Mouse (Mus musculus) layer of hippocampus, adult 2 months (tissue): ENCODE results near the gene Gpc6. TPM values are rescaled to one million over a fixed set of nuclear protein-coding genes. Genes with fewer than 3 reads are reported as not detected.

Experiments
- DNase-seq, 2 experiments: peaks; one replicate each; pipeline ENCODE4 v3.0.0; 2022; ENCODE audit warnings: low spot score in 2 of 2
- H3K27ac ChIP-seq: fragments of 200-600 bp; 2 replicates; pipeline ENCODE4 v1.8.1; 2022
- H3K4me3 ChIP-seq: fragments of 200-600 bp; 2 replicates; pipeline ENCODE4 v1.8.1; 2022; ENCODE audit warnings: mild to moderate bottlenecking
- CTCF ChIP-seq: fragments of 200-600 bp; conservative IDR thresholded peaks from 2 replicates; pipeline ENCODE4 v1.8.1; 2022; ENCODE audit warnings: antibody characterized with exemption, mild to moderate bottlenecking, moderate library complexity
- total RNA-seq, 2 experiments: library from RNA; stranded (reverse); gene quantifications; 2 replicates each; pipeline ENCODE4 v1.2.3; 2021

Gene Gpc6
- total RNA-seq, 2 experiments from 2014 or later, result 10.5 to 10.6 TPM

- Histone ChIP-seq H3K27ac (no peak overlapping the region), H3K4me3 (no peak overlapping the region)
- no peak for TF ChIP-seq CTCF
- DNase-seq, result no peak
These were observed 859.8 kb downstream of the Gpc6 start for GRCm38 (mm10) chr14:117784960-117785359.

GRCm38 (mm10) chr14:117785507-117786085 is 860.5 kb downstream of the Gpc6 start:
- Histone ChIP-seq H3K4me3 (no peak overlapping the region), H3K27ac (no peak overlapping the region)
- no peak for TF ChIP-seq CTCF
- no peak for DNase-seq

- Histone ChIP-seq H3K27ac (no peak overlapping the region), H3K4me3 (no peak overlapping the region)
- TF ChIP-seq CTCF, result no peak
- DNase-seq, result no peak
These were observed 861.5 kb downstream of the Gpc6 start for GRCm38 (mm10) chr14:117786647-117787046.

GRCm38 (mm10) chr14:117794874-117795273 is 869.8 kb downstream of the Gpc6 start:
- no peak for TF ChIP-seq CTCF
- Histone ChIP-seq H3K27ac (no peak overlapping the region), H3K4me3 (no peak overlapping the region)
- no peak for DNase-seq

GRCm38 (mm10) chr14:117796661-117797060 is 871.5 kb downstream of the Gpc6 start:
- no peak for TF ChIP-seq CTCF
- Histone ChIP-seq H3K4me3 (no peak overlapping the region), H3K27ac (no peak overlapping the region)
- DNase-seq, result no peak

GRCm38 (mm10) chr14:117800399-117800798 is 875.3 kb downstream of the Gpc6 start:
- no peak overlapping the region for H3K4me3 ChIP-seq
- TF ChIP-seq CTCF, result no peak
- no peak overlapping the region for H3K27ac ChIP-seq
- no peak for DNase-seq

GRCm38 (mm10) chr14:117807846-117808245 is 882.7 kb downstream of the Gpc6 start:
- TF ChIP-seq CTCF, result no peak
- no peak overlapping the region for H3K4me3 ChIP-seq
- DNase-seq, result no peak
- H3K27ac ChIP-seq, result no peak overlapping the region

- no peak for TF ChIP-seq CTCF
- no peak overlapping the region for H3K4me3 ChIP-seq
- no peak for DNase-seq
- H3K27ac ChIP-seq, result no peak overlapping the region
These were observed 883.2 kb downstream of the Gpc6 start for GRCm38 (mm10) chr14:117808326-117808725.

GRCm38 (mm10) chr14:117810321-117811270 is 885.5 kb downstream of the Gpc6 start:
- H3K4me3 ChIP-seq, result no peak overlapping the region
- DNase-seq, result no peak
- no peak for TF ChIP-seq CTCF
- H3K27ac ChIP-seq, result no peak overlapping the region

- peak overlapping the region; percentile 24; the same call in 1 of the 2 replicates for H3K27ac ChIP-seq
- H3K4me3 ChIP-seq, result peak overlapping the region; percentile 2; the same call in 1 of the 2 replicates
- no peak for TF ChIP-seq CTCF
- peak; percentile 32 to 53 for DNase-seq
These were observed 888.4 kb downstream of the Gpc6 start for GRCm38 (mm10) chr14:117813473-117813872.

GRCm38 (mm10) chr14:117816008-117816407 is 890.9 kb downstream of the Gpc6 start:
- no peak for TF ChIP-seq CTCF
- Histone ChIP-seq H3K4me3 (no peak overlapping the region), H3K27ac (no peak overlapping the region)
- DNase-seq, result no peak

GRCm38 (mm10) chr14:117816706-117817105 is 891.6 kb downstream of the Gpc6 start:
- no peak for TF ChIP-seq CTCF
- Histone ChIP-seq H3K27ac (no peak overlapping the region), H3K4me3 (no peak overlapping the region)
- DNase-seq, result no peak

- no peak overlapping the region for H3K4me3 ChIP-seq
- TF ChIP-seq CTCF, result no peak
- H3K27ac ChIP-seq, result no peak overlapping the region
- no peak for DNase-seq
These were observed 892.1 kb downstream of the Gpc6 start for GRCm38 (mm10) chr14:117817196-117817595.
